Mouse (Mus musculus) liver, postnatal 0 days (tissue): ENCODE data around the gene Emp1.

Experiments used
- CTCF ChIP-seq: sonication (generic); IDR thresholded peaks from 2 replicates; pipeline ENCODE4 v1.5.1; 2016; ENCODE audit warnings: antibody characterized with exemption, low read depth
- EP300 ChIP-seq: IDR thresholded peaks from 2 replicates; pipeline ENCODE4 v1.6.1; 2016; ENCODE audit warnings: antibody characterized with exemption, low read depth, mild to moderate bottlenecking

- no peak for TF ChIP-seq CTCF
- no peak for TF ChIP-seq EP300
These were observed 49.5 kb downstream of the Emp1 start for GRCm38 (mm10) chr6:135411712-135412319.
